Mouse (Mus musculus): ENCODE measurements around the gene Ccdc69.
A peak's percentile ranks its signal among the peaks of the same experiment; 100 is the strongest.
"Not testable (repeated sequence)": the region's sequence is repeated elsewhere in the genome, so short reads cannot be mapped to it uniquely, and the experiment has no call there.

The Ccdc69 gene

DNA sequence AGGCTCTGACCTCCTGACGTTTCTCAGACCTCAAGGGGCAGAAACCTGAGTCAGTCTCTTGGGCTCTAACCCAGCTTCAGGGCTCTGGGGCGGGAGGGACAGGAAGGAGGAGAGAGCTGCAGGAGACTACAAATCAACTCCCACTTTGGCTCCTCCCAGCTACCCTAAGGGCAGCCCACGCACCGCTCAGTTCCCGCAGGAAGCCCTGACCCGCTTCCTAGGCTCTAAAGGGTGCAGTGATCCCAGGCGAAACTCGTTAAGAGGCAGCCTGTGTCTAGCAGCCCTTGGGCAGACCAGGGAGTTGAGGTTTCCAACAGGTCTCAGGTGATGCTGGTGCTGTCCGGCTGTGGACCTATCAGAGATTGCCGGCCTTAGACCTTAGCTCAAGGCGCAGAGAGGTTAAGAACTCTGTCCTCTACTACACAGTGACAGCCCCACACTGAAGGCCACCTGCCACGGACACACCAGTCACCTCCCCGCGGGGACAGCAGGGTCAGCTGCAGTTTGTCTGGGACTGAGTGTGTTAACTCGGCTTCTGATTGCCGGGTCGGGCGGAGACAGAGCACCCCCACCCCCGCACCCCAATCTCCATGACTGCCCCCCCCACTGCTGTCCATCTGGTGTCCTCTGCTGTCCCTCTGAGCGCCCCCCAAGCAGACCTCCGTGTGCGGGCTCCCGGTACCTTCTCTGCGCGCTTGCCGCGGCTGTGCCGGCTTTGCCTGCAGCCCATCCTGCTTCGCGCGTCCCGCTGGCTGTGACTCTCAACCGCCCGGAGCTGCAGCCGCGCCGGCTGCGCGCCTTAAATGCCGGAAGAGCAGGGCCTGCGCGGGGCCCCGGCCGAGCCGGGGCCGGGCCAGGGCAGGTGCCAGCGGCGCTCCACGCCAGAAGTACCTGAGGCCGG, at the start of gene Ccdc69:
Ccdc69 (minus strand) TSS at position 801 of the 901 bp plus-strand sequence.
- DNase-seq: peak; percentile 58 to 68

GRCm38 (mm10) chr11:55126663-55127062, 48.7 kb upstream of the Ccdc69 start:
- no peak for DNase-seq

- DNase-seq: no peak
These were observed 43.5 kb upstream of the Ccdc69 start for GRCm38 (mm10) chr11:55121430-55121829.

DNA sequence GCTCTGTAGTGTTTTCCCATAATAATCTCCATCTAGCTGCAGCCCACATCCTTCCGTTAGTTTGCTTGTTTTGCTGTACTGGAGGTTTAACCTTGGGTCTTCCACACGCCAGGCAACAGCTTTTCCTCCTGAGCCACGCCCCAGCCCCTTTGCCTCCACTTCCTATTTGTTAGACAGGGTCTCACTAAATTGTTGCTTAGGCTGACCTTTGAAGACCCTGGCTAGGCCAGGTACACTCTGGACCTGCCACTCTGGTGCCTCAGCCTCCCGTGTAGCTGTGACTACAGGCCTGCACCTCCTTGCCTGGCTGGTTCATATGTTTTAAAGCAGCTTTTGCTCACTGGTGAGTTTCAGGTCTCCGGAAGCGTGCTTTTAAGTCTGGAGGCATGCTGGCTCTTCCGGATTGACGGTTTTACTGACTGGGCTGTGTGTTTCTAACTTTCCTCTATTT, 42.9 kb upstream of the Ccdc69 start:
- DNase-seq: peak; percentile 50 to 82

DNA sequence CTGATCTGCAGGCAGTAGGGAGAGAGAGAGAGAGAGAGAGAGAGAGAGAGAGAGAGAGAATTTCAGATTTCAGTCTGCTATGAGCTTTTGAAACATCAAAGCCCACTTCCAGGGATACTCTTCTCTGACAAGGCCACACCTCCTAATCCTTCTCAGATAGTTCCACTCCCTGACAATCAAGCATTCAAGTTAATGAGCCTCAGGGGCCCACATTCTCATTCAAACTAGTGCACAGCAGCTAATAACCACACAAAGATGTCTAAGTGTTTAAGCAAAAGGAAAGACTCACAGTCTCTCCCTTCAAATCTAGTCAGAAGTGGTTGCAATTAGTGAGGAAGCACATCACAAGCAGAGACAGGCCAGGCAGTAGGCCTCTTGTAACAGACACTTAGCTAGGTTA, 42.3 kb upstream of the Ccdc69 start:
- DNase-seq: no peak

DNA sequence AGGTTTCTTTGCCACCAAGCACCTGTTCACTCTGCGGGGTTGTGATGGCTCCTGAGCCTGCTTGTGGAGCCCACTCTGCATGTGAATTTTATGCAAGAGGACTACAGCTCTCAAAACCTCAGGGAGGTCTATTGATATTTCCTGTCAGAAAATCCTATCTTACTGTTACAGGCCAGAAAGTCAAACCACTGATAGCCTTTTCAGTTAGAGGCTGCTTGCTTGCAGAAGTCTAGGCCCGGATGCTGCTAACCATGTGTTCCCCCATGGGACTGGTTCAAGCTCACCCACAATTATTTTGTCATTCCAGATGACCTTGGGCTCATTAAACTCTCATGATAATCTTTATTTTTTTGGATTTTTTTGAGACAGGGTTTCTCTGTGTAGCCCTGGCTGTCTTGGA, 39.1 kb upstream of the Ccdc69 start:
- DNase-seq: no peak

DNA sequence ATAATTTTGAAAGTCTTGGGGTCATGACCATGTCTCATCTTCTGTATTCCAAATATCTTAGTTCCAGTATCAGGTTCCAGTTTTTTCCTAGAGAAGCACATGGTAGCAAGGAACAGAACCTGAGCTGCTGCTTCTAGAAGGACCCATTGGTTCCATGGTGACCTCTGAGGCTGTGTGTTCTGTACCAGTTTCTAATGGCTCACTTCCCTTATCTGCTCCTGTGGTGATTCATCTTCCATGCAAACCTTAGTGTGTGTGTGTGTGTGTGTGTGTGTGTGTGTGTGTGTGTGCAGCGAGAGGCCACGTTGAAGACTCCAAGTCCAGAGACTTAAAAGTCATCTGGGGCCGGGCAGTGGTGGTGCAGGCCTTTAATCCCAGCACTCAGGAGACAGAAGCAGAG, 38.1 kb upstream of the Ccdc69 start:
- no peak for DNase-seq

DNA sequence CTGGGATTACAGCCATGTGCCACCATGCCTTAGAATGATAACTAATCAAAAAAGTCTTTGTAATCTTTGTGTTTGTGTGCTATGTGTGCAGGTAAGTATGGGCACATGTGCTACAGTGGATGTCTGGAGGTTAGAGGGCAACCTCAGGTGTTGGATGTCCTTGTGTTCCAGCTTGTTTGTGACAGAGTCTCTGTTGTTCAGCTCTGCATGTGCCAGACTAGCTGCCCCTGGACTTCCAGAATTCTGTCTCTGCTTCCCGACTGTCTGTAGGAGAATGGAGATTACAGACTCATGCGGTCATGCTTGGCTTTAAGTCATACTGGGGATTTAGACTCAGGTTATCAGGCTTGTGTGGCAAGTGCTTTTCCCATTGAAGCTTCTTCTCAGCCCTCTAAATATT, 36.4 kb upstream of the Ccdc69 start:
- no peak for DNase-seq

DNA sequence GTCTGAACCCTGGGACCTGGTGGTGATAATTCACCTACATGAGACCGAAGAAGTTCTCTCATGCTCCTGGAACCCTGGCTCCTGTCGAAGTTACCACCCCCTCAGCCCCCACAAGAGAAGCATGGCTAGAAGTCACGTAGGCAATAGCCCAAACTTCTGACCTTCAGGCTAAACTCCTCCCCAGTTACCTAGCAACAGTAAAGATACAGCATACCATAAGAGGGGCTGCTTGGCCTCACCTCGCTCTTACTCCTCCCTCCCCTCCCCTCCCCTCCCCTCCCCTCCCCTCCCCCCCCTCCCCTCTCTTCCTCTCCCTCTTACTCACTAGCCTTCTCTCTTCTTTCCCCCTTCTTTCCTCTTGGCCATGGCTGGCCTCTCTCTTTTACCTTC, 35.9 kb upstream of the Ccdc69 start:
- not testable (repeated sequence) for DNase-seq

- peak in 1 of 2 experiments; percentile 46 for DNase-seq
These were observed 35.4 kb upstream of the Ccdc69 start for GRCm38 (mm10) chr11:55113209-55113860.

GRCm38 (mm10) chr11:55110566-55111169, 32.7 kb upstream of the Ccdc69 start:
- DNase-seq: no peak

DNA sequence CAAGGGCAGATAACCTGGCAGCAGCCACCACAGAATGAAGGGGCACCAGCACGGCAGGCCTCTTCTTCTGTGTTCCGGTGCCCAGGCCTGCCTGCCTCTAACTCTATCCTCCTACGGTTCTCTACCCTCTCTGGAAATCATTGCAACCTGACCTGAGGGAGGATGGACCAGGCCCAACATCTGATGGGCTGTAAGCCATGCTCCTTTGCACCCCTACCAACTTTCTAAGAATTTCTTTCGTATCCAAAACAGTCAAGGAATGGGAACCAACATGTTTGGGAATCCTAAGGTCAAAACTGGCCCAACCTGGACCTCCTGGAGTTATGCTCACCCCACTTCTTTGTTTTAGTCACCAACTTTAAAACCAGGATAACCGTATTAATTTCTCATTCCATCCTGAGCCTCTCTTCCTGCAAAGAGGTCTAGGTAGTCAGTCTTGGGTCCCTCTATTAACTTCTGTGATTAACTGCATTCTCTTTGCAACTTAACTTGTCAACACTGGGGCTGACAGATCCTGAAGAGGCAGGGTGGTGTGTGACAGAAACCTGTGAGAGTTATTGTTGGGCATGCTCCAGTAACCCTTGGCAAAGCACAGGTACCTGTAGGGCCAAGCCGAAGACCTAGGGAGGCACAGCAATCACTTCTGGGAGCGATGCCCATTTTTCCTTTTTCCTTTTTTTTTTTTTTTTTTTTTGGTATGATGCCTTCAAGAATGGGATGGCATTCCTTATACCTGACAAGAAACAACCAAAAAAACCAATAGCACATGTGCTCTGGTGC, 31.8 kb upstream of the Ccdc69 start:
- no peak for DNase-seq

- no peak for DNase-seq
These were observed 28.7 kb upstream of the Ccdc69 start for GRCm38 (mm10) chr11:55106636-55107035.

GRCm38 (mm10) chr11:55105389-55105788, 27.5 kb upstream of the Ccdc69 start:
- no peak for DNase-seq

DNA sequence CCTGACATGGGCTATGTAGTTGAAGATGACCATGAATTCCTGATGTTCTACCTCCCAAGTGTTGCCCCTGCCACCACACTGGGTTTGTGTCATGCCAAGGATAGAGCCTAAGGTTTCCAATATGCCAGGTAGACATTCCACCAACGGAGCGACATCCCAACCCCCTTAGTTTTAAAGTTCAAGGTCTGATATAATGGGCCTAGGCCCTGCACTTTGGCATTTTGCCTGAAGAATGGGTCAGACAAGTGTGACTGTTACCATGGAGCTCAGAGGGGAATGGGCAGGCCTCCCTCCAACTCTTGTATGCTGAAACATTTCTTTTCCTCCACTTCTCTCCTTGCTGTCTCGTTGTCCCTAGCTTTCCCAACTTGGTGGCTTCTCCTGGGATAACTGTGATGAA, 25.3 kb upstream of the Ccdc69 start:
- DNase-seq: no peak

GRCm38 (mm10) chr11:55102015-55102414, 24.1 kb upstream of the Ccdc69 start:
- DNase-seq: no peak

- DNase-seq: no peak
These were observed 21.9 kb upstream of the Ccdc69 start for GRCm38 (mm10) chr11:55099868-55100267.

- DNase-seq: no peak
These were observed 21.3 kb upstream of the Ccdc69 start for GRCm38 (mm10) chr11:55099019-55099771.

DNA sequence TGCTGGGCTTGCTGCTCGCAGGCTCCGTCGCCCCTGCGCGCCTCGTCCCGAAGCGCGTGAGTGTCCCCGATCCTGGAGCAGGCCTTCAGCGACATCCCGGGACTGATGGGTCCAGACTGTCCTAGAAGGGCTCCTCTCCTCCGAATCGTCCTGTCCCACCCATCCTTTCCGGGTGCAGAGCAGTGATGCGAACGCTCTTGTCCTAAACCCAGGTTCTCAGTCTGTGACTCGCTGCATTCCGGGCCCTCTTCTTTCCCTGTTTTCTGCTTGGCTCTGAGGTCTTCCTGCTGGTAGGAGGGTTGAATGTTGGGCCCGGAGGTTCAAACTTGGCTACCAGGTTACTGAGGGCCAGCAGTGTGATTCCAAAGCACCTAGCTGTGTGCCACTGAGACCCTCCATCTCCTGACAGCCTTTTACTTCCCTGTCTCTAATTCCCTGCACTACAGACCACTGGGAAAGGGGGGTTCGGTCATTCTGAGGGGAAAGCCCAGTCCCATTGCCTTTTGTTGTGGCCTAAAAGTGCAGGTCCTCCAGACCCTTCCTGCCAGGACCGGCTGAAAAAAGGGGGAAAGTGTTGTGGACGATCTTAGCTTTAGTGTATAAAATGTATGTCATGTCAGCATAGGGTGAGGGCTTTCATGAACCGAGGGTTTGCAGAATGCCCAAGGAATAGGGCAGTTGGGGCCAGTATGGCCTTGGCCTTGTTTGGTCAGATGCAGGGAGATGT, 20.4 kb upstream of the Ccdc69 start:
- no peak for DNase-seq

GRCm38 (mm10) chr11:55097463-55098188, 19.7 kb upstream of the Ccdc69 start, which contains the start of gene Gm2a:
Gene Gm2a (plus strand): TSS chr11:55098115.
- DNase-seq: peak; percentile 93

Data from thymus, adult 18-20 months (tissue).